13 mouse cellular contexts compared by ENCODE assay signal in the genomic region with DNA sequence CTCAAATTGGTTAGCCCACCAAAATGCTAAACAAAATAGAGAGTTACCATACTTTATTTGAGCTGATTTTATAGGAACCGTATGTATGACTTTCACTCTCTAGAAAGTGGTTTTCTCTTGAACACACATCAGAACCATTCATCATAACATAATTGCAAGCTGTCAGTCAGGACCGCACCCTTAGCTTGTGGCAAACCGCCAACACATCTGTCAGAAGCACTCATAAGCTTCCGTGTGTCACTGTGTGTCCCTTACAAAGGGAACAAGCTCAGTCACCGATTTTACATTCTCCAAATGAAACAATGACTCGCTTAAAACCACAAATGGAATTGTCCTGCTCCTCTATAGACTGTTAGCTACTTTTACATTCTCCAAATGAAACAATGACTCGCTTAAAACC.
A peak's percentile ranks its signal among the peaks of the same experiment; 100 is the strongest.
DNase-seq lines count a peak whose midpoint lies in the region; ATAC-seq and TF ChIP-seq lines count a peak whose summit lies in the region.
"Had no signal": no experiment of that assay in that cellular context is flagged by ENCODE, and none has a peak within 500 bp of the region (broad histone marks: within the 10 kb centered on the region; RNA-seq: fewer than 3 reads in every experiment).

No protein-coding gene starts in this region.

- peak; percentile 51 for DNase-seq in forebrain, embryonic 14.5 days (ENCODE audit: low spot score)
- peak; percentile 23 for DNase-seq in A20 (ENCODE audit: low read depth, low spot score)
- DNase-seq in cerebellum, postnatal 36 days, result no peak
- DNase-seq in cerebellum, adult 2 months, result no peak
- DNase-seq in adrenal gland, postnatal 4 days (ENCODE audit: low spot score in 2 of 2), result no peak
- DNase-seq: B cell, adult 2 months; layer of hippocampus, postnatal 36 days had no signal

- no peak overlapping the region for H3K4me3 ChIP-seq in forebrain, embryonic 14.5 days (ENCODE audit: low read depth, low read length)
- no peak overlapping the region for H3K4me3 ChIP-seq in forebrain, embryonic 15.5 days
- no peak overlapping the region for H3K4me3 ChIP-seq in myocyte
- H3K4me3 ChIP-seq in cerebellum, adult 2 months (replicated peaks; ENCODE audit: insufficient read depth, low read depth, low read length), result no peak overlapping the region
- H3K4me3 ChIP-seq: embryonic facial prominence, embryonic 12.5 days; hindbrain, embryonic 12.5 days; midbrain, embryonic 12.5 days had no signal

- H3K9ac ChIP-seq in forebrain, embryonic 14.5 days (ENCODE audit: low read length), result no peak overlapping the region
- no peak overlapping the region for H3K9ac ChIP-seq in forebrain, embryonic 15.5 days (replicated peaks)
- H3K9ac ChIP-seq: embryonic facial prominence, embryonic 12.5 days; hindbrain, embryonic 12.5 days; midbrain, embryonic 12.5 days had no signal

- WGBS in forebrain, embryonic 14.5 days, result 55% methylated on average over 7 of the region's 7 CpGs
- WGBS in forebrain, embryonic 15.5 days, result 56% methylated on average over 7 of the region's 7 CpGs
- WGBS in cerebellum, adult 2 months, result 58% methylated on average over 7 of the region's 7 CpGs

- no peaks in the 10 kb centered on the region for H3K79me2 ChIP-seq in myocyte (ENCODE audit: control insufficient read depth, insufficient read depth)

- H3K4me1 ChIP-seq in forebrain, embryonic 14.5 days (ENCODE audit: control insufficient read depth, insufficient read depth, low read length), result no peaks in the 10 kb centered on the region
- H3K4me1 ChIP-seq in forebrain, embryonic 15.5 days, result peaks cover 7% of the 10 kb centered on the region
- no peaks in the 10 kb centered on the region for H3K4me1 ChIP-seq in cerebellum, adult 2 months (ENCODE audit: control insufficient read depth, insufficient read depth, low read length)
- H3K4me1 ChIP-seq: embryonic facial prominence, embryonic 12.5 days had no signal

- ATAC-seq in forebrain, embryonic 14.5 days, result no peak
- no peak for ATAC-seq in forebrain, embryonic 15.5 days (replicated peaks)
- peak; percentile 66 for ATAC-seq in common myeloid progenitor, adult 5-6 weeks (replicated peaks; ENCODE audit: low read depth, poor library complexity, severe bottlenecking)

- TF ChIP-seq POLR2A in myocyte (IDR thresholded peaks at IDR 0.05; ENCODE audit: insufficient read length, low read depth), result no peak
- no peak for TF ChIP-seq POLR2A in cerebellum, adult 2 months (IDR thresholded peaks at IDR 0.05; ENCODE audit: borderline replicate concordance, insufficient read depth, low read length)

- no peak for TF ChIP-seq CTCF in cerebellum, adult 2 months (IDR thresholded peaks at IDR 0.05; ENCODE audit: borderline replicate concordance, insufficient read depth, low read depth, low read length)

- H3K36me3 ChIP-seq in forebrain, embryonic 14.5 days (ENCODE audit: control insufficient read depth, insufficient read depth, low read length), result no peaks in the 10 kb centered on the region
- no peaks in the 10 kb centered on the region for H3K36me3 ChIP-seq in forebrain, embryonic 15.5 days
- no peaks in the 10 kb centered on the region for H3K36me3 ChIP-seq in myocyte (ENCODE audit: control insufficient read depth, insufficient read depth)
- H3K36me3 ChIP-seq: embryonic facial prominence, embryonic 12.5 days; hindbrain, embryonic 12.5 days; midbrain, embryonic 12.5 days had no signal

- H3K9me3 ChIP-seq in forebrain, embryonic 14.5 days (replicated peaks; ENCODE audit: control insufficient read depth, low read length), result no peaks in the 10 kb centered on the region
- H3K9me3 ChIP-seq in forebrain, embryonic 15.5 days, result no peaks in the 10 kb centered on the region
- H3K9me3 ChIP-seq: embryonic facial prominence, embryonic 12.5 days; hindbrain, embryonic 12.5 days; midbrain, embryonic 12.5 days had no signal

- no peak overlapping the region for H3ac ChIP-seq in myocyte (ENCODE audit: control insufficient read depth, insufficient read length)

- no peak overlapping the region for H3K27ac ChIP-seq in forebrain, embryonic 14.5 days (ENCODE audit: low read depth, low read length)
- H3K27ac ChIP-seq in forebrain, embryonic 15.5 days (replicated peaks), result no peak overlapping the region
- H3K27ac ChIP-seq in cerebellum, adult 2 months (ENCODE audit: insufficient read depth, low read length), result no peak overlapping the region
- H3K27ac ChIP-seq: embryonic facial prominence, embryonic 12.5 days; hindbrain, embryonic 12.5 days; midbrain, embryonic 12.5 days had no signal

- no peak overlapping the region for H3K4me2 ChIP-seq in forebrain, embryonic 14.5 days (ENCODE audit: low read length)
- no peak overlapping the region for H3K4me2 ChIP-seq in forebrain, embryonic 15.5 days (replicated peaks)
- peak overlapping the region; percentile 24 for H3K4me2 ChIP-seq in myocyte (ENCODE audit: low read depth)
- H3K4me2 ChIP-seq: embryonic facial prominence, embryonic 12.5 days; hindbrain, embryonic 12.5 days; midbrain, embryonic 12.5 days had no signal

- H3K27me3 ChIP-seq in forebrain, embryonic 14.5 days (replicated peaks; ENCODE audit: control insufficient read depth, insufficient read depth, low read length), result no peaks in the 10 kb centered on the region
- H3K27me3 ChIP-seq in forebrain, embryonic 15.5 days, result no peaks in the 10 kb centered on the region
- H3K27me3 ChIP-seq in myocyte (ENCODE audit: control insufficient read depth, insufficient read depth, insufficient read length), result no peaks in the 10 kb centered on the region
- H3K27me3 ChIP-seq in cerebellum, adult 2 months (ENCODE audit: control insufficient read depth, insufficient read depth, low read length), result no peaks in the 10 kb centered on the region
- H3K27me3 ChIP-seq: embryonic facial prominence, embryonic 12.5 days; hindbrain, embryonic 12.5 days; midbrain, embryonic 12.5 days had no signal

TF ChIP-seq in myocyte, 11 proteins besides CTCF, POLR2A, EP300 and RAD21:
- no peak for TF ChIP-seq POLR2AphosphoS2 (IDR thresholded peaks at IDR 0.05; ENCODE audit: insufficient read length, low read depth)
- TF ChIP-seq MAX (IDR thresholded peaks at IDR 0.05; ENCODE audit: low read depth), result no peak
- TF ChIP-seq TCF3 (IDR thresholded peaks at IDR 0.05; ENCODE audit: insufficient read length, low read depth), result no peak
- no peak for TF ChIP-seq CEBPB (IDR thresholded peaks at IDR 0.05; ENCODE audit: insufficient read depth, poor library complexity, severe bottlenecking)
- TF ChIP-seq SRF (IDR thresholded peaks at IDR 0.05; ENCODE audit: control insufficient read depth, insufficient read length, low read depth), result no peak
- no peak for TF ChIP-seq REST (IDR thresholded peaks at IDR 0.05; ENCODE audit: insufficient read depth, insufficient read length)
- TF ChIP-seq USF1 (IDR thresholded peaks at IDR 0.05; ENCODE audit: low read depth), result no peak
- TF ChIP-seq MYOD1 (IDR thresholded peaks at IDR 0.05; ENCODE audit: control insufficient read depth in 1 of 3, insufficient read length in 2 of 3, low read depth in 2 of 3), result no peak
- no peak for TF ChIP-seq TCF12 (IDR thresholded peaks at IDR 0.05; ENCODE audit: insufficient read depth, poor library complexity, severe bottlenecking)
- TF ChIP-seq E2F4 (IDR thresholded peaks at IDR 0.05; ENCODE audit: insufficient read depth), result no peak
- TF ChIP-seq MYOG (IDR thresholded peaks at IDR 0.05; ENCODE audit: control insufficient read depth in 1 of 3, insufficient read depth in 1 of 3, insufficient read length in 2 of 3, low read depth in 2 of 3), result no peak

Comparison
In these comparisons a context has a peak if more than half of its experiments do, and no peak if none do; other contexts are left out.
1. DNase-seq: peak in forebrain, embryonic 14.5 days (single experiment) and A20 (single experiment); none in cerebellum, postnatal 36 days (0 of 2), cerebellum, adult 2 months (0 of 2) and adrenal gland, postnatal 4 days (0 of 2).